Mouse (Mus musculus) neural tube, embryonic 15.5 days (tissue): ENCODE measurements at regions not wholly inside any gene's neighbourhood (a gene's known extent, or its start where the extent isn't known, plus 50 kb on each side); places are given as distances from the start of the nearest gene placed in this dataset.

ENCODE experiments used
- ATAC-seq: fragments of 200-750 bp; cut with Nextera tagmentation; 2 replicates; pipeline ENCODE4 v1.8.0; 2017; ENCODE audit warnings: mild to moderate bottlenecking, moderate TSS enrichment, moderate library complexity; ENCODE audit not compliant: low FRiP score
- H3K27ac ChIP-seq: fragments of 300-500 bp; sonication (generic); replicated peaks from 2 replicates; pipeline ENCODE4 v1.5.1; 2015; ENCODE audit warnings: mild to moderate bottlenecking, inconsistent platforms
- H3K27me3 ChIP-seq: fragments of 300-500 bp; sonication (generic); replicated peaks from 2 replicates; pipeline ENCODE4 v1.6.1; 2015; ENCODE audit warnings: inconsistent platforms
- H3K36me3 ChIP-seq: fragments of 300-500 bp; sonication (generic); 2 replicates; pipeline ENCODE4 v1.6.1; 2015; ENCODE audit warnings: inconsistent platforms
- H3K4me1 ChIP-seq: fragments of 300-500 bp; sonication (generic); 2 replicates; pipeline ENCODE4 v1.6.1; 2015; ENCODE audit warnings: inconsistent platforms
- H3K4me2 ChIP-seq: fragments of 300-500 bp; sonication (generic); 2 replicates; pipeline ENCODE4 v1.6.1; 2015; ENCODE audit warnings: inconsistent platforms, mild to moderate bottlenecking, moderate library complexity
- H3K4me3 ChIP-seq: fragments of 300-500 bp; sonication (generic); replicated peaks from 2 replicates; pipeline ENCODE4 v1.5.1; 2015; ENCODE audit warnings: mild to moderate bottlenecking, inconsistent platforms
- H3K9ac ChIP-seq: fragments of 300-500 bp; sonication (generic); replicated peaks from 2 replicates; pipeline ENCODE4 v1.6.1; 2015; ENCODE audit warnings: mild to moderate bottlenecking, inconsistent platforms
- H3K9me3 ChIP-seq: fragments of 300-500 bp; sonication (generic); replicated peaks from 2 replicates; pipeline ENCODE4 v1.6.1; 2016; ENCODE audit warnings: inconsistent platforms
- WGBS: fragments of 180-500 bp; shearing (Covaris S2); methylation state at CpG from one replicate; pipeline ENCODE4 v1.1.7; 2015; ENCODE audit warnings: mixed read lengths; 5-methylcytosine and 5-hydroxymethylcytosine counted together

DNA sequence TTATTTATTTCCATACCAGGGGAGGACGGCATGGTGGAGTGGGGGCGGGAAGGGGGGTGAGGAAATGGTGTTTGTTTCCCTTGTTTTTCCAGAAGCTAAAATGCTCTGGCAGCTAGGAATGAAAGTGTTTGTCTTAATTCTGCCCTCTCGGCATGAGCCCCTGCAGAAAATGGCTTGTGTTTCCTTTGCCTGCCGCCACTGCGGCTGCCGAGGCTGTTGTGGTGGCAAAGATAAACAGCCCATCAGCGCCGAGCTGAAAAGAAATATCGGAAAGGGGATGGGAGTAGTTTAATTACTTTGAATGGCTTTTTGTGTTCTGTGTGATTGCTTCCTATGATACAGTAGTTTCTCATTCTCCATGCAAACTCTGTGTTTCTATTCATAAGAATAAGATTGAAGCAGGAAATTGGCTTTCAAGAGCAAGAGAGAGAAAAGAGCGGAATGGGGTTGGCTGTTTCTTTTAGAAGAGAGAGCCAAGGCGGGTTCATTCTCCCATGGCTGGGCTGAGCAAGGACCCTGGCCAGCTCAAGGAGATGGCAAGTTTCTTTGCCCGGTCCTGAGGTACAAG, 2512.2 kb upstream of the 5930422O12Rik start:
- Histone ChIP-seq H3K4me1 (peaks cover 24% of the 10 kb centered on the region), H3K4me3 (peak overlapping the region; percentile 37), H3K4me2 (peak overlapping the region; percentile 66), H3K27ac (peak overlapping the region; percentile 84), H3K9me3 (no peaks in the 10 kb centered on the region), H3K36me3 (no peaks in the 10 kb centered on the region), H3K27me3 (no peaks in the 10 kb centered on the region), H3K9ac (peak overlapping the region; percentile 51)
- ATAC-seq, result peak; percentile 82
- 3% methylated on average over 12 of the region's 12 CpGs for WGBS

DNA sequence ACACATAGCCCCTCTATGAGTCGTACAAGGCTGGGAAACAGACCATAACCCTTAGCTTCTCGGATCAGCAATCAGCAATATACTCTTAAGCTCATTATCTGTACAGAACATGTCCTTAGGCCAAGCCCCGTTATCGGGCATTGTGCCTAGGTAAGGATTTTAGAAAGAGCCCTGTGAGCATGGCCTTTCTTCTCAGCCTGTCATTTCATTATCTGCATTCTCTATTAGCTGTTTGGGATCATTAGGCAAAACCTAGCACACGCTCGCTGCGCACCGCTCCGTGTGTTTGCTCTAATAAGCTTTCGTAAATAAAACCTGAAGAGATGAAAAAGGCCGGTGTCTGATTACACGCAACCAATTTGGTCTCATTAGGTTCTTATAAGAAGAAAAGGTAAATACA, 2507.1 kb upstream of the 5930422O12Rik start:
- 63% methylated on average over 12 of the region's 12 CpGs for WGBS
- no peaks in the 10 kb centered on the region for H3K36me3 ChIP-seq
- no peak overlapping the region for H3K9ac ChIP-seq
- no peak overlapping the region for H3K4me2 ChIP-seq
- H3K4me1 ChIP-seq, result peaks cover 13% of the 10 kb centered on the region
- no peak for ATAC-seq
- no peaks in the 10 kb centered on the region for H3K27me3 ChIP-seq
- no peaks in the 10 kb centered on the region for H3K9me3 ChIP-seq
- no peak overlapping the region for H3K27ac ChIP-seq
- H3K4me3 ChIP-seq, result no peak overlapping the region

DNA sequence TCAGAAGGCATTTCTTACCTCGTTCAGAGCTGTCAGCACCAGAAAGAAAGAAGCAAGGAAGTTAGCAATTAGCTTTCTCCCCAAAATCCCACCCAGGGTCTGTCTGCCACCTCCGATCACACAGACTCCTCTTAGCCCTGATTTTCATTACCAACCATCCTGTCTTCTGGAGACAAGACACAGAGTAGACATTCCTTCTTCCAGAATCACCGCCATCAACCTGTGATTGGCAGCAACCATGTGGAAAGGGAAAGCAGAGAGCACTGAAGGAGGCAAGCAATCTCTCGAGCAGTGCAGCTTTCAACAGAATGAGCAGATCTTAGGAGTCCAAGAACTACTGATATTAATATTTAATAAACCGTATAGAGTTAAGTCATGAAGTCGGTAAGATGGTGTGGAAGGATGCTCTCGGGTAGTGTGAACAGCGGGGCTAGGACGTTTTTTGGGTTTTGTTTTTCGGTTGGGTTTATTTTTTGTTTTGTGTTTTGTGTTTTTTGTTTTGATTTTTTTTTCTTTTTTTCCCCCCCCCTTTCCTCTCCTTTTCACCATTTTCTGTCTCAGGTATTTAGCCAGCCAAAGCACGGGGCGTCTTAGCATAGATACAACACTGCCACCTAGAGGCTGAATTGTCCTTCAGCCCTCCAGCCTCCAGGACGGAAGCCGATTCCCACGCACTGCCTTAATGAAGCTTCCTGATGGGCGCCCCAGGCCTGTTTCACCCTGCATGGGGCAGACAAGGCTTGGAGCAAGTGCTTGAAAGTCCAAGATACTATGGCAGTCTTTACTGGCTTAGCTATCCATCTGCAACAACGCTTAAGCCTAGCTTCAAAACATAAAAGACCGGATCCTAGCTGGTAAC, 2505.0 kb upstream of the 5930422O12Rik start:
- H3K27ac ChIP-seq, result no peak overlapping the region
- peak; percentile 90 for ATAC-seq
- H3K9me3 ChIP-seq, result no peaks in the 10 kb centered on the region
- WGBS, result 36% methylated on average over 18 of the region's 18 CpGs
- H3K9ac ChIP-seq, result no peak overlapping the region
- H3K36me3 ChIP-seq, result no peaks in the 10 kb centered on the region
- no peaks in the 10 kb centered on the region for H3K27me3 ChIP-seq
- H3K4me1 ChIP-seq, result peaks cover 11% of the 10 kb centered on the region
- H3K4me2 ChIP-seq, result peak overlapping the region; percentile 44
- H3K4me3 ChIP-seq, result no peak overlapping the region

DNA sequence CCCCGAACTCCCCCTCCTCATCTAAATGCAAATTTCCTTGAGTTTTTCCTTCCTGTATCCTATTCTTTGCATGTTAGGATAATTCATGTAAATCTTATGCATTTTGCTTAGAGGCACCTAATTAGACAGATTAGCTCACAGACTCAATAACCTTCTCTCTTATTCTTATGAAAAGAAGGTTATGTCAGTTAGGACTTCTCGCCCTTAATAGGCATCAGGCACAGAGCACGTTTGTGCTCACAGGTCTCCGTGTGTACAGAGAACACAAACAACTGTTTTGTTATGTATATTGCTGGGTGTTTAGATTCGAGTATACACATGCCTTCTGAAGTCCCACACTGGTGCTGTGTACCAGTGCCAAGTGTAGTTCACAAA, 2504.4 kb upstream of the 5930422O12Rik start:
- Histone ChIP-seq H3K4me3 (no peak overlapping the region), H3K36me3 (no peaks in the 10 kb centered on the region), H3K4me2 (peak overlapping the region; percentile 44), H3K27me3 (no peaks in the 10 kb centered on the region), H3K4me1 (peaks cover 11% of the 10 kb centered on the region), H3K9me3 (no peaks in the 10 kb centered on the region), H3K27ac (0 out of 2 replicates have a peak overlapping the region, but pooled peaks have one; percentile 38), H3K9ac (no peak overlapping the region)
- peak; percentile 62 for ATAC-seq
- 13% methylated on average over 5 of the region's 5 CpGs for WGBS

DNA sequence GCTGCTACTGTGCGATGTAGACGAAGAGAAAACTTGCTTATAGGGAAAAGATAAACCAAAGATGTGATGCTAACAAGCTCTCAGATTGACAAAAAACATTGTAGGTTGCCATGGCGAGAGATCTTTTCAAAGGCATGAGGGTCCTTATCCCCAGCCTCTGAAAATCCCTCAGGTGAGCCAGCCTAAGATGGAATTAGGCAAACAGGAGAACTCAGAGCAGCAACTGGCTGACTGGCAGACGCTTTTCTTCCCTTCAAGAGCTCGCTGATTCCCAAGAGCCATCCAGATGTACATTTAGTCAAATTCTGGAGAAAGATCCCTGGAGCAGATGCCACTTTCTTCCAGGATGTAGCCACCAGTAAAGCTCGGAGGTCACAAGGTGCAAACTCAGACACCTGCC, 2503.9 kb upstream of the 5930422O12Rik start:
- H3K36me3 ChIP-seq, result no peaks in the 10 kb centered on the region
- H3K4me1 ChIP-seq, result peaks cover 11% of the 10 kb centered on the region
- 0 out of 2 replicates have a peak overlapping the region, but pooled peaks have one; percentile 38 for H3K27ac ChIP-seq
- H3K9ac ChIP-seq, result no peak overlapping the region
- no peaks in the 10 kb centered on the region for H3K27me3 ChIP-seq
- H3K4me3 ChIP-seq, result no peak overlapping the region
- ATAC-seq, result no peak
- 65% methylated on average over 6 of the region's 6 CpGs for WGBS
- H3K4me2 ChIP-seq, result no peak overlapping the region
- no peaks in the 10 kb centered on the region for H3K9me3 ChIP-seq

DNA sequence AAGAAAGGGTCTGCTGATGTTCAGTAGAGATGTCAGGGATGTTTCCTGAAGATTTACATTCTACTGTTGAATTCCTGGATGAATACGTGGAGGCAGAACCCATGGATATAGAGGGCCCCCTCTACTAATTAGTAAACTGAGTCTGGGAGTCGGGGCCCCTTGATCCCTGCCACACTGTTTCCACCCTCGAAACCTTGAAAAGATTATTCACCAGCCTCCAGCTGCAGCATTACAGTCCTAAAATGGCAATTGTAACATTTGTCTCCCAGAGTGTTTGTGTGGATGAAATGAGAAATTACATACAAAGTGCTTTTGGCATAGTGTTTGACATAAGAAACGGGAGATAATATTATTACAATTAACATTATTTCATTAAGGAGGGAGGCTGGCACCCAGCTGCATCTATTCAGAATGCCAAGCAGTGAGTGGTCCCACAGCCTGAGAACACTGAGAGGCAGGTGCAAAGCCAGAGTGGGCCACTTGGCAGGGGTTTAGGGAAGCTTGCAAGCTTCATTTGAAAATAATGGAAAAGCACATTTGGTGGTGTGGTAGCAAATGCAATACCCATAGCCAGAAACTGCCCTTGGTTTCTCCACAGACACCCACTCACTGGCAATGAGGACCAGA, 2490.9 kb upstream of the 5930422O12Rik start:
- Histone ChIP-seq H3K27ac (no peak overlapping the region), H3K4me1 (peaks cover 5% of the 10 kb centered on the region; the same call in 1 of the 2 replicates), H3K4me2 (no peak overlapping the region), H3K27me3 (no peaks in the 10 kb centered on the region), H3K36me3 (no peaks in the 10 kb centered on the region), H3K9me3 (no peaks in the 10 kb centered on the region), H3K4me3 (no peak overlapping the region), H3K9ac (no peak overlapping the region)
- WGBS, result 85% methylated on average over 4 of the region's 4 CpGs
- no peak for ATAC-seq

DNA sequence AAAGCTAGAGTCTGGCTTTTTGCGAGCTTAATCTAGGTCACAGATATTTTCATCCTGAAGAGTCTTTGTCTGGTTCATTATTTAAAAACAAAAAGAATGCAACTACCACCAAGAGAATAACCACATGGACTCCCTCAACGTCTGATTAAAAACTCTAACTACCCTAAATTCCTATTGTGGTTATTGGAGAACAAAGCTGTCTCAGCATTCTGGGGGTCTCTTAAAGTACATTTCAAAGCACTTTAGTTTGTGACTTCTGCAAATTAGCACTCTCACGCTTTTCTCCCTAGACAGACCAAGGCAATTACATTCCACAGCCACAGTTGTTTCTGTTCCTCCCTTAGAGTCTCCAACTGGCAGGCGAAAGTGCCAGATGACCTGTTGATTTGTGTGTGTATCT, 2487.6 kb upstream of the 5930422O12Rik start:
- 20% methylated on average over 4 of the region's 4 CpGs for WGBS
- no peaks in the 10 kb centered on the region for H3K27me3 ChIP-seq
- H3K9ac ChIP-seq, result no peak overlapping the region
- H3K4me2 ChIP-seq, result no peak overlapping the region
- no peaks in the 10 kb centered on the region for H3K36me3 ChIP-seq
- ATAC-seq, result no peak
- no peak overlapping the region for H3K4me3 ChIP-seq
- no peaks in the 10 kb centered on the region for H3K9me3 ChIP-seq
- no peak overlapping the region for H3K27ac ChIP-seq
- H3K4me1 ChIP-seq, result peaks cover 5% of the 10 kb centered on the region; the same call in 1 of the 2 replicates

DNA sequence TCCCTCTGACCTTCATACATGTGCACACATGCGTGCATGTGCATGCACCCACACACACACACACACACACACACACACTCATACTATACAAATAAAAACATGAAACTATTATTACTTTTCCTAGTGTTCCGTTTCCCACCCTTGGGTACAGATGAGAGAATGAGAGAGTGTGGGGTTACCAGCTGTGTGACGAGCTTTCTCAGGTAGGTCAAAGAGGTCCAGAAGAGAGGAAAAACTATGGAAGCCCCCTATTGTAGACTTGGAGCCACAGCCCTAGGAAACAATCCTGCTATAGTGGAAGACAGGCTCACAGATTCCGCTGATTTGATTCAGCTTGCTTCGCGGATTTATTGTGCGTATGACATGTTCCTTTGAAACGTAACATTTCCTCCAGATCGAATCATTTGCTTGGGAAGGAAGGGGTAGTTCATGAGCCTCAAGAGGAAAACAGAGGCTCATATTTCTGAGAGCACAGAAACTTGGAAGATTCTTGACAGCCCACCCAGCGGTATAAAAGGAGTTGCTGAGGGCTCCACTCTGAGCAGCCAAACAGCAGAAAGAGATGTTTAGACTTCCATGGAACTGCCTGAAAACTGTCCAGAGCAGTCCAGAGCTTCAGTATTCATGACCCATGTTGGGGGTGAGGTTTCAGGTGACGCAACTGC, 2486.9 kb upstream of the 5930422O12Rik start:
- no peak for ATAC-seq
- peaks cover 10% of the 10 kb centered on the region; the same call in 1 of the 2 replicates for H3K4me1 ChIP-seq
- no peak overlapping the region for H3K9ac ChIP-seq
- H3K36me3 ChIP-seq, result no peaks in the 10 kb centered on the region
- no peak overlapping the region for H3K4me2 ChIP-seq
- no peak overlapping the region for H3K4me3 ChIP-seq
- H3K27ac ChIP-seq, result no peak overlapping the region
- H3K9me3 ChIP-seq, result no peaks in the 10 kb centered on the region
- no peaks in the 10 kb centered on the region for H3K27me3 ChIP-seq
- 83% methylated on average over 11 of the region's 11 CpGs for WGBS

DNA sequence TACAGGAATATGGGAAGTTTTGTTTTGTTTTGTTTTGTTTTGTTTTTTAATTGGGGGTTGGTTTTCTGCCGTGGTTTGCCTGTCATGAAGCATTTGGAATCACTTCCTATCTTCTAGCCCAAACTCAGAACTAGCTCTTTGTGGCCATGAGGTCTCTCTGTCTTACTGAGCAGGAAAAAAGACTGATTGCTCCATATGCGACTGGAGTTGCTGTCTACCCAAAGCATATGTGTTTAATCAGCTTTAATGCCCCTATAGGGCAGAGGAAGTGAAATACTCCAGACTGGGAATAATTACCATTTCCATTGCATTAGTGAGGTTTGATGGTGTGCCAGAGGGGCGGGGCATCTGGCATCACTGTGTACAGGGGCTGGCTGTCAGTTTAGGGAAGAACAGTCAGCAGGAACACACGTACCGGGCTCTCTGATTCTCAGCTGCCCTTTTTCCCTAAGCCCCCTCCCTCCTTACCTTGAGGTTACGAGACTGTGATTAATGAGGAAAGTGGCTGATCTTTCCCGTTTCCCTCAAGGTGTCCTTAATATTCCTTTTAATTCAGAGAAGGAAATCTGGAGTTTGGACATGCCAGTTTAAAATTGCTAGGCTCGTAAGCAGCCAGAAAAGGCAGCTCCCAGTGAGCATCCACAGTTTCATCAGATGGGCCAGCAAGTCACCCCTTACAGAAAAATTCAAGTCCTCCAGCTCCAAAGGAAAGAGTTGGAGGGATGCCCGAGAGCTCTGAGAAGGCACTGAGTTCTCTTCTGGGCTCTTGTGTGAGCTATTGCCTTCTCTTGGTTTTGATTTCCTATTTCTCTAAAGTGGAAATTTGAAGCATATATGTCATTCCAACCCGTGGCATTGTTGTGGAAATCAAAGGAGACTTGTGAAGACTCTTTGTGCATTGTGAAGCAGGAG, 2482.1 kb upstream of the 5930422O12Rik start:
- Histone ChIP-seq H3K36me3 (no peaks in the 10 kb centered on the region), H3K27me3 (no peaks in the 10 kb centered on the region), H3K27ac (no peak overlapping the region), H3K9ac (no peak overlapping the region), H3K4me1 (0 out of 2 replicates have a peak, but pooled peaks cover 5% of the 10 kb centered on the region), H3K4me3 (no peak overlapping the region), H3K4me2 (no peak overlapping the region), H3K9me3 (no peaks in the 10 kb centered on the region)
- no peak for ATAC-seq
- WGBS, result 68% methylated on average over 10 of the region's 10 CpGs

DNA sequence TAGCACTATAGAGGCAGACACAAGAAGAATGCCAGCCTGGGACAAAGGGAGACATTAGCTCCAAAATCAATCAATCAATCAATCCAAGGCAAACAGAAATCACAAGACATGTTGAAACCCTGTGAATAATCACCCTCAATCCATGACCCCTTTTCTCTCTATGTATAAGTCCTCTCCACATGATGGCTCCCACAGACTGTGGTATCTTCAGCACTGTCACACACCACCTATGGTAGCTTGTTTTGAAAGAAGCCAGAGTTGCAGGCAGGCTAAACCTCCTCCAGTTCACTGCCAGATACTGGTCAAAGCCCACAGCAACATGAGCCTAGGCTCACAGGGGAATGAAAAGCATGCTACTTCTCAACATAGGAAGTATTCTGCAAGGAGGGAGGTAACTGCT, 2475.7 kb upstream of the 5930422O12Rik start:
- Histone ChIP-seq H3K4me3 (no peak overlapping the region), H3K9ac (no peak overlapping the region), H3K4me1 (no peaks in the 10 kb centered on the region), H3K4me2 (no peak overlapping the region), H3K36me3 (no peaks in the 10 kb centered on the region), H3K27me3 (no peaks in the 10 kb centered on the region), H3K27ac (no peak overlapping the region), H3K9me3 (no peaks in the 10 kb centered on the region)
- no peak for ATAC-seq
